Mouse (Mus musculus) kidney, postnatal 14 days (tissue): Measurements from ENCODE around the gene Phldb2.

Experiments used
- DNase-seq: peaks from one replicate; pipeline ENCODE4 v3.0.0; 2022; ENCODE audit warnings: mixed read lengths

Gene Phldb2

DNA sequence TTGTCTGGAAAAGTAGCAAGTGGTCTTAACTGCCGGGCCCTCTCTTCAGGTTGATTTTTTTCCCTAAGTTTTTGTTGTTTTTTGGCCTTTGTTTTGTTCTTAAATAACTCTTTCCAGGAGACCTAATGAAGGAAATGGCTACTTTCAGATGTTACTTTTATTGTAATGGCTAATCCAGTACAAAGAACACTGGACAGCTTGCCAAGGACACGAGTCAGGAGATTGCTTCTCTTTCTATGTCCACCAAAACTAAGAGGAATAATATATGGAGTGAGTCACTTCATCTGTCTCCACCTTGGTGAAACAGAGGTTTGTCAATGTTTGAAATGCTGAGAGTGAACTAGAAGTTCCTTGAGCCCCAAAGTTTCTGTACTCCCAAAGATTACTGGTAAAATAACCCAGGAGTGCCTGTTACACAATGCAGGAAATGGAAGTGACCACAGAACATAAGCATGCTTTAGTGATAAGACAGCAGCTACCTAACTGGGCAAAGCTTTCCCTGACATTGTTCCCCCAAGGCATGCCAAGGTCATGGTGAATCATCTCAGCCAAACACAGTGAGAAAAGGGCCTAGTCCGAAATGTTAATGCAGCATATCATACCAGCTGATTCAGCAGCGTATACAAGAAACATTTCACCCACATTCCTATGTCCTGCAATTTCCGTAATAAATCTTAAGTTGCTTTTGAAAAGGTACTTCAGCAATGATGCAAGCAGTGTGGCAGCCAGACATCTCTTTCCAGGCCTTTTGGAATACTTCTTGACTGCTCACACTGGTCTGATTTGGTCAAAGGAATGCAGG, 115.7 kb downstream of the Phldb2 start:
- DNase-seq, result peak; percentile 39

DNA sequence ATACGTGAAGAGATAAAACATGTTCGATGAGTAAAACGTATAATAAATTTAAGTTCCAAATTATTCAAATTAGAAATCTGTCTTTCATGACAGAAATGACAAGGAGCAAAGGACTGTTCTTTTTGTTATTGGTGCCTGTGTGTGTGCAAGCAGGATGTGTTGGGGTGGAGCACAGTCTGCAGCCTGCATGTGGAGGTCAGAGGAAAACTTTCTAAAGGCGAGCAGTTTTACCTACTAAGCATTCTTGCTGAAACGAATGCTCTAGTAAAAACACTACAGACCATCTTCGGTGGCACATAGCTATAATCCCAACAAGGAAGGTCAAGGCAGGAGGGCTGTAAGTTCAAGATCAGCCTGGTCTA, 120.7 kb downstream of the Phldb2 start:
- DNase-seq, result no peak

DNA sequence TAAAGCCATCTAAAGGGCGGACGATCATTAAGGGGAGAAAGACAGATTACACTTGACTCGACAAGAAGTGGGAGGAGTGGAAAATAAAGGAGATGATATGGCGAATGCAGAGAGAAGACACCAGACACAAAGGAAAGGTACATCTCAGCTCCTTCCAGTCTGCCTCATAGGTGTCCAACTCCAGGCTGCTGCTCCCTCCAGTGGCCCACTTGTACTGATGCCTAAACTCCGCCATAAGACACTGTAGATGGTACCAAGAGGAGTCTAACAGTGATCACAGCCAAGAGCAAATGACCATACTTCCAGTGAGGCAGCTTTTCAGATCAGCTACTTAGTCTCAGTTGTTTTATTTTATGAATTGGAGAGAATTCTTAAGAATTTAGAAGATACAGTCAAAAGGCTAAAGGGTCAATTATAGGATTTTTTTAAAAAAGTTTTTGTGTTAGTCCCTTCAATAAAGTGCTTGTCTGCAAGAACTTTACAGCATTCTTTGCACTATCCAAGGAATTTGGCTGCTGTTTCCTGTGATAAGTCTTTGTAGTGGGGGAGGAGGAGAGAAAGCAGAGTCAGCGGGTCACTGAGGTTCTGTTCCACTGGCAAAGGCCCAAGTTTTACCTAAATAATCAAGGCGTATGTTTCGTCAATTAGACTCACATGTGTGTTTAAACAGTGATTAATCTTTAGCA, 121.2 kb downstream of the Phldb2 start:
- peak; percentile 53 for DNase-seq

DNA sequence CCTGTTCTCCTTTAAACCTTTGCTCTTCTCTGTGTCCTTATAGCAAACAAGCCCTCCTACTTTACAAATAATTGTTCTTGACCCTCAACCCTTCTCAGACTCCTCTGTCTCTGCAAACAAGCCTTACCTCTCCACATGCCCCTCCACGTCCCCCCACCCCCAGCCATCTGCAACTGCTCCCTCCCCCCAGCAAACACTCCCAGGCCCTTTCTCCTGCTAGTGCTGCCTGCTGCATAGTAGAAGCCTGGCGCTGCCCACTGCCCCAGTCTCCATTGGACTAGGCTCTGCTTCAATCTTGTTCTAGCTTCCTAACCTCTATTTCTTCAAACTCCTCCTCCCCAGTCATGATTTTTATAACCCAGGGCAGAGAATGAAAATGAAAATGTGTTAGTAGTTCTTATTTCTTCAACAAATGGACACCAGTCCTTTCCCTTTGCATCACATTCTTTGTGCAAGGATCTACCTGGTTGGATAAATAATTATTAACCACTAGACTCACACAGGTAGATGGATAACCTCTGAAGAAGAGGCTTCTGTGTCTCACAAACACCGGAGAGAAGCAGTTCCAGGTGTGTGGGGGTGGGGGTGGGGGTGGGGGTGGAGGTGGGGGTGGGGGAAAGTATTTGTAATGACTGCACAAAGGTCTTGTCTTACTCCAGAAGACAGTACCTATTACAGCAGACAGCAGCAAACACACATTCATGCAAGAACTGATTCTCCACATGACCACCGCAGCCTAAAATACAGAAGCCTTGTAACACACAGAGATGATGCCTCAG, 122.1 kb downstream of the Phldb2 start:
- DNase-seq, result no peak

DNA sequence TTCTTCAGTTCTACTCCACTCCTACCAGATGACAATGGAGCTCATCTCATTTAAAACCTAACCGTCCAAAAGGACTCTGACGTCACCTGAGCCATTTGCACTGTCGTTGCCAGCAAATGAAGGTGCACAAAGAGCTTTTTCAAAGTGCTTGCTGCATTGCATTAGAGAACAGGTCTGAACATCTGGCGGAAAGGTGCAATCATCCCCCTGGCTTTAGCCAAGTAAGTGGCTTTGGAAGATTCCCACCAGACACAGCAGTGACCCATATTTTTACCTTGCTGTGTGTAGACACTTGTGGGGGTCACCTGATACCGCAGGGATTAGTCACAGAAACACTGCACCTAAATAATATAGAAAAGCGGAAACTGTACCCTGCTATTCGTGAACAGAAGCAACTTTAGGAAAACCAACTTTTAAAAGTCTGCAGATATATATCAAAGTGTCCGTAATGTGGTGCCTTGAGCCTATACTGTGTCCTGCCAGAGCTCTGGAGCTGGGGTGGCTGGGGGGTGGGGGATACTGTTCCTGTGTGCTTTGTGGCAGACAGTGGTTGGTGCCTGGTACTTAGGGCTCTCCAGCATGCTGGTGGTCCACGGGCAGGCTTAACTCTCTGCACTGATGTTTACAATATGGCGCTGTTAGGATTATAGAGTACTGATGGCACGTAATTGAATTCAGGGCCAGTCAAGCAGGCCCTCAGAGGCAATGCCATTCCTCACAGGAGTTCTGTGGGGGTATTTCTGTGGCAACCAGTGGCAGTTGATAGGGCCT, 123.1 kb downstream of the Phldb2 start:
- no peak for DNase-seq

DNA sequence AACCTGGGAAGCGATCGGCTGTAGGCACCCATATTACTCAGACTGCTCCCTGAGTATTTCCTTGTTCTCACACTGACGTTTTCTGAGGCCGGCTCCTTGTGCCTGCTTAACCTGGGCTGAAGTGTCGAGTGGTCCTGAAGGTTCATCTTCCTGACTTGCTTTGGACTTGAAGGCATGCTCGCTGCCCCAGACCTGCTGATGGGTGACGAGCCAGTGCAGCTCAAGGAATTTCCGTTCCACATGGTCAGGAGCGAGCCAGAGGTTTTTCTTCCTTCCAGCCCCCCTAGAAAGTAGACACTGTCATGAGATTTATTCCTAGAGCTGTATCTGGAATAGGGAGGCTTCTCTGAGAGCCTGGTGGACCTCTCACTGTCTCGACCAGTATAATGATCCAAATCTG, 128.1 kb downstream of the Phldb2 start:
- DNase-seq, result no peak

DNA sequence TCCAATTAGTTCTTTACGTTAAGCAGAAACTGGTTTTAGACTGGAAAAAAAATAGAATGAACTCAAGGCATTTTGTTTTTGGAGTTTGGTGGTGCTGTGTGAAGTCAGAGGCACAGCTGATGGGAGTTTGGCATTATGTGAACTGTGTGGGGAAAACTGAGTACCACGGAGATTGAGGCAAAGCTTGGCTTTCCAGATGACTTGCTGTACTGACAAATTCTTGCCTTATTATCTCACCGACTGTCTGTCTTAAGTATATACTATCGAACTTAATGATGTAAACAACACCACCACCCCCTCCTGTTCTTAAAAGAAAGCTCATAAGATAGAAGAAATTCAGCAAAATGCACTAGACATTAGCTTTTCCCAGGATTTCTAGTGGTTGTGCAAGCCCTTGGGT, 129.4 kb downstream of the Phldb2 start:
- no peak for DNase-seq

DNA sequence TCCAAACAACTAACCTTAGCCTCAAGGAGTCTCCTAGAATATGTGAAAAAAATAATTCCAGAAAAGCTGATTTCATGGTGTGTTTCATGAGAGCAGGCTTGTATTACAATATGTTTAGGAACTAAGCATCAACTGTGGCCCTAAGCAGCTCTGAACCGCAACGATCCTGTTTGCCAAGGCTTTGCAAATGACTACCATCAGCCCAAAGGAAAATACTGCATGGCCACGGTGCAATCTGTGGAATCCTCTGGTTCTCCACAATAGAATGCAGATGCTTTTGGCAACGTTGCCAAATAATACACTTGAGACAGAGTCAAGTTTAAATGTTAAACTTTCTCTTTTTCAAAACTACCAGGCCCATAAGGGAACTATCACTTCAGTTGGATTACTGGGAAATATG, 133.5 kb downstream of the Phldb2 start:
- no peak for DNase-seq

DNA sequence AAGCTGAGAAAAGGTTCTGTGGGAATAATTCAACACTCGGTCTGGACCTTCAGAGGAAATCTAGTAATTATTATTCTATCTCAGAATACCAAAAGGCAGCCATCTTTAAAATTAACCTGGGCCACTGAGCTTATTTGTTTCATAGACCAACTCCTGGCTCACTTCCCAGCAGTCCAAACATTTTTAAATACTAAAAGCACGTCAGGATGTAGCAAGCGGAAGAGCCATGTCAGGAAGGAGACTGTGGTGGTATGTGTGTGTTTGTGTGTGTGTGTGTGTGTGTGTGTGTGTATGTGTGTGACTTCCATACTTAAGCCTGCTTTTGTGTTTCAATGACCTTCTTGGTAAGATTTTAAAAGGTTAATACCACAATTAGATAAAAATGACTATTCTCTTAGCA, 135.6 kb downstream of the Phldb2 start:
- peak; percentile 71 for DNase-seq

DNA sequence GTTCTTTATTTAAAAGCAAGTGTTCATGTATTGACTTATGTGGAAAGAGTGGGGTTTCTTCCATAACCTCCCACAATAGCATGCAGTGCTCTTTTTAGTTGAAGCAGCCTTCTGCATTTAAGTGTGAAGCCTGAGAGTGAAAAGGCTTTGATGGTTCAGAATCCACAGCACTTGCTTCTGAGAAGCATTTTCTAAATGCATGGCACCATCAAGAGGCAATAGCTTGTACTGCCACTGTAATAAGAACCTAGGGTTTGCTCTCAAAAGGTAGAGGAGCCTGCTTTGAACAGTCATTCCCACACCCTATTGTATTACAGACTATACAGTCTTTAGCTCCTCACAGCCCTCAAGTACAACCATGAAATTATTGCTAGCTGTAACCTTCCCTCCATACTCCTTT, 136.7 kb downstream of the Phldb2 start:
- no peak for DNase-seq

DNA sequence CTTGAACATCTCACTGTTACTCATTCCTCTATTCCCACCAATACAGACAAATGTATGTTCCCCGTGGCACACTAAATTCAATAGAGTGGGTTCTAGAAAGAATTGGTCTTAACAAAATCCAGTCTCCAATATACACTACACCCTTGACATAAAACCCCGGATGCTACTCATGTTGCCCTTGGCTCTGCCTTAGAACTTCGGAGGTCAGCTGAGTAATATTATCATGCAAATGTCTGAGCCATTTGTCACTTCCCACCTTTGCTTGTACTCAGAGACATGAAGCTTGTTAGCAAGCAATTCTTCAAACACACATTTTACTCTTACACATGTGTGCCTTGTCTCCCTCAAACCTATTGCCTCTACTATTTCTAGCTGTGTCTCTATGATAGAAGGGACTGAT, 138.8 kb downstream of the Phldb2 start:
- DNase-seq, result no peak

DNA sequence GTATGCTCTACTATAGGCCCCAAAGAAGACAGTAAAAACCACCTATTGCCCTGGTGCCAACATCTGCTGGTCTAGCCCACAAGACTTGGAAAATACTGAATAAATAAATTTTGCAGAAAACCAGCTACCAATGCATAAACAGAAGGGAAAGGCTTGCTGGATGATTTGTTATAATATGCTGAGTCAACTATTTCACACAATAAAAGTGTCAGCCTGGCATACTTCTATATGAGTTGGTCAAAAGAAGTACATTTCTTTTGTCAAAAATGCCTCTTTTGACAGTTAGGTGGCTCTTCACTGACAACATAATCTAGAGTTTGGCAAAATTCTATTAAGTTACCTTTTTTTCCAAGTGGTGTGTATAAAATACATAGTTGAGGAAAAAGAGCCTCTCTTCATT, 141.6 kb downstream of the Phldb2 start:
- DNase-seq, result no peak

DNA sequence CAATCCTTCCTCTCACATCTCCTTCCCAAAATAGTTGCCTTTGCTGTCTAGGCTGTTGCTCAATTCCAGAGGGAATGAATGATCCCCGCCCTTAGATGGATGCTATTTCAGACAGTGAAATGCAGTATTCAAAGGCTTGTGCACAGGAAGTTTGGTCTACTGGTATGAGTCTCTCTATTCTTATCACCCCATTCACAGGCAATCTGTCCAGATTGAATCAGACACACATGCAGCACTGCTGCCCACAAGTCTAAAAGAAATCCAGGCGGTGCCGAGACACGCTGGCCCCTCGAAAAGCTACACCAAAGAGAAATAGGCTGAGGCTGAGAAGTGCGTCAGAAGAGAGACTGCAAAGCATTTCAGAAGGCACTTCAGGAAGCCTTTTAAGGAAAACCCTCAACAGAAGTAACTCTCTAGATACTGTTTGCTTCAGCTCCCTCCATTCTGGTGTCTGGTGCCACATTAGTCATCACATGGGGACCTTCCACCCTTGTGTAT, 142.5 kb downstream of the Phldb2 start:
- no peak for DNase-seq

DNA sequence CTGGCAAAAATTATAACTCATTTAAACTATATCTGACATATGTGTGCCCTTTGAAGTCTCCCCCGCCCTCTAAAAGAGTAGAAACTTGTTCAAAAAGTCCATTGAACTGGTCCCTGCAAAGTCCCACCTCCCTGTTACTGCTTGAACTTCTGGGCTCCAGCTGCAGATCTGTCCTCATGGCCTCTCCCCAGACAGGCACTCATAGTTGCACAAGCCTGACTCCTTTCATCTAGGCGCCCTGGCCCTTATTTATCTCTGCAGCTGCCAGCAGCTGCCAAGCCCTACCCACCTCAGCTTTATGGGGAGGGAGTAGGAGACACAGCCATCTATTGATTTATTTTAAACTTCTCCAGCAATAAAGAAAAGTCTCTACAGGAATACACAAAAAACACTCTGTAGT, 143.2 kb downstream of the Phldb2 start:
- DNase-seq, result no peak

DNA sequence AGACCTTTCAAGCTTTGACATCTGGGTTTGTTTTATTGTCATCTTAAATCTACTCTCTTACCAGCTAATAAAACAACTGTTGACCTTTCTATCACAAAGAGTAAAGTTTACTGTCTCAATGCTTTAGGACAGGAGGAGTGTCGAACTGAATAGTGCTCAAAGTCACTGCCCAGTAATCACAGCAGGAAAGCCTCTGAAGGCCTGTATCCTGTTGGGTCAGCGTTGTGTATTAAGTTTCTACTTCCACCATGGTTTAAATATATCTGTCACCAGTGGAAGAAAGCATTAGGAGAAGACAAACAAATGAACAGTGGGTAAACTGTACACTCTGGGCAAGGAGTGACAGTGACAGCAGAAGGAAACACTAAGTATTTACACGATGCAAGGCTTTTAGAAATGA, 148.7 kb downstream of the Phldb2 start:
- DNase-seq, result no peak

DNA sequence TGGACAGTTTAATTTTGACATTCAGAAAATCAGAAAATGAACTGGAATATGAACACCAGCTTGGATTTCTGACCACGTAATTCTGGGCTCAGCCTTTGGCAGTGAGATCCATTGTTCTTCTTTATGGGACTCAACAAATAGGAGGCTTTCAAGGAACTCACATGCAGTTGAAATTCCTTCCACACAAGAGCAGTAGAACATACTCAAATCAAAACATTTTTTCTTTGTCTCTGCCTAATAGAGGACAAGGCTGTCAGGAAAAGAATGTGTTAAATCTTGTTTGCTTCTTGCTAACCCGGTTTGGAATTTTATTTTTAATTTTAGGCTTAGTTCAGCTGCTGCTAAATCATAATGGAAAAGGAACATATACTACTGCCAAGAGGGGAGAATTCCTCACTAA, 153.0 kb downstream of the Phldb2 start:
- no peak for DNase-seq

DNA sequence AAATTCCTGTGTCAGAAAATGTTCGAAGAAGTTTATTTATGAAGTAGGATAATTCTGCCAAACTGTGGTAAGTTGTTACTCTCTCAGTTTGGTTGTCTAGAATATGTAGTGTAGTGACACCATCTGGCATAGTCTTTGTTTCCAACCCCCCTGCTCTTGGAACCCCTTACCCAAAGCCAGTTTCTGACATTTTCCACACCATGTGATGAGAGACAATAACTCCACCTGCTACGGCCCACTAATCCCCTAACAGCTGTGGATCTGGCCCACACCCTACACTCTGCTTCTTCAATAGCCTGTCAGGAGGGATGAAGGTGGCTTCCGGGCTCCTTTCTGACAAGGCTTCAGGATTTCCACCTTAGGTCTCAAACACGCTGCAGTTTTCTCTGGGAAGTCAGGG, 154.2 kb downstream of the Phldb2 start:
- DNase-seq, result no peak

DNA sequence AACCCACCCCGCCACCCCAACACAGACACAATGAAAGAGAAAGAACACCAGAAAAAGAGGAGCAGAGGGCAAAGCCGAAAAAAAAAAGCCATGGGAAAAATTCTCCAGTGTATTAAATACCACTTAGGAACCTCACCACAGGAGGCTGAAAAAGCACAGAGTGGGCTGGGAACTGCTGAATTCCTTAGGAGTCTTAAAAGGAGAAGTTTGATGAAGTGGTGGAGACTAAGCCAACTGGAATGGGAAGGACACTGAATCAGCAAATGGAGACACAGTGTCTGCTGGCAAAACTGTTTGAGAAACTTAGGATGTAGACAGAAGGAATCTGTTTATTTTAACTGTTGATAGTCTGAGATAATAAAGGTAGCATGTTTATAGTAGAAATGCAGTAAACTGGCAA, 154.8 kb downstream of the Phldb2 start:
- DNase-seq, result peak; percentile 14

DNA sequence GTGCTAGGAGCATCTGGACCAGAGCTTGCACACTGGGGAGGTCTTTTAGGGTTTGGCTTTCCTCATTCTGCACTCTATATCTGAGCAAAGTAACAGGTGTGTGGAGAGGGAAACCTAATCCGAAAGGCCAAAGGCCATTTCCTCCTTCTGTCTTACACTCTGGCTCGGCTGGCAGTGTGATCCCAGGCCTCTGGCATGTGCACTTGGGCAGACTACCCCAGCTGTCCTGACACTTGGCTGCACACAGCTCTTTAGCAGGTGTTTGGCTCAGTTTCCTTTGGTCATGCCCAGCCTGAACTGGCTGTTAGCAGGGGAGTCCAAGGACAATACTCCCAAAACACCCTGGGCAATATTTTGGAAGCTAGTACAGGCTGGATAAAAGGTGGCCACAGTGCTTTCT, 156.6 kb downstream of the Phldb2 start:
- DNase-seq, result no peak

DNA sequence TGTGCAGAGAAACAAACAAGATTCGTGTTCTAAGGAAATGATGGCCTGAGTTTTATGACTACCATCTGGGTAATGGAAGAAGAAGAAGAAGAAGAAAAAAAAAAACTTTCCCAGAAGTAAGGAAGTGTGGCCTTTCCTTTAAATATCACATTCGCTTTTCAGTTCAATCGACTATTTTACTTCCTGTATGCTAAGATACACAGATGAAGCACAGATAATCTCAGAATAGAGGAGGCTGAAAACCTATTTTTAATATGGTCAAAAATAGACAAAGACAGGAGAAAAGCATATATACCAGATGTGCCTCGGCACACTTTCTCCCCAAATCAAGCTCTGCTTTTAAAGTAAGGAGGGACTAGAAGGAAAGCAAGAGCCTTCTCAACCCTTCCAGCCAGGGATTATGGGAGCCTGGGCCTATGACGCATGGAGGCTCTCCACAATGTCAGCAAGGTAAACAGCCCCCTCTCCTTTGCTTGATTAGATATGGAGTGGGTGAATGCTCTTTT, 158.2 kb downstream of the Phldb2 start:
- no peak for DNase-seq

DNA sequence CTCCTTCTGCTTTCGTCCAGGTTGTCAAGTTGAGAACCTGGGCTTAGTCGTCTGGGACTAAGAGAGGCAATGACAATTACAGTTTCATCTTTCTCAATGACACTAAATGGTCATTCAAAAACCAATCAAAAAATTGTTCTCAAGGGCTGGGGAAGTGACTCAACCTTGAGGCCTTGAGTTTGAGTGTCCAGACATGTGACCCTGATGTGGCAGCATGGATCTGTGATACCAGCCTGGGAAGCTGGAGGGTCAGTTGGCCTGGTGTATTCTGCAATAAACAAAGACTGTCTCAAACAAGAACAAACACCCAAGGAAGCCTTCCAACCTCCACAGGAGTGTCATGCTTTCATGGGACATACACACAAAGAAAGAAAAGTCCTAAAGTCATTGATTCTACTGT, 160.6 kb downstream of the Phldb2 start:
- no peak for DNase-seq

DNA sequence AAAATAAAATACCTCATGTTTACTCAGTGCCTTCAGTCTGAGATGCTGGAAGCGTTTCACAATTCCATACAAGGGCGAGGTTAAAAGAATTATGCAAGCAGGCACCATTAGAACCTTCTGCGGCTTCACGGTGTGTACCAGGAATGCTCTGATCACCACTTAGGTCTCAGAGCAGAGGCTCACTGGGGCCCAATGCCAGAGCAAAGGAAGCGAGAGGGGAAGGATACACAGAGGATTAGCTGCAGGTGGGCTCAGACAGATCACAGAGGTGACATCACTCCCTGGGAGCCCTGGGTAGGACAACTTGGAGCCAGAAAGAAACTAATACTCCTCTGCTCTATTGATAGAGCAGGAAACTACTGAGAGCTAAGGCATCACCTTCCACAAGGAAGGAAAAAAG, 162.1 kb downstream of the Phldb2 start:
- DNase-seq, result no peak

DNA sequence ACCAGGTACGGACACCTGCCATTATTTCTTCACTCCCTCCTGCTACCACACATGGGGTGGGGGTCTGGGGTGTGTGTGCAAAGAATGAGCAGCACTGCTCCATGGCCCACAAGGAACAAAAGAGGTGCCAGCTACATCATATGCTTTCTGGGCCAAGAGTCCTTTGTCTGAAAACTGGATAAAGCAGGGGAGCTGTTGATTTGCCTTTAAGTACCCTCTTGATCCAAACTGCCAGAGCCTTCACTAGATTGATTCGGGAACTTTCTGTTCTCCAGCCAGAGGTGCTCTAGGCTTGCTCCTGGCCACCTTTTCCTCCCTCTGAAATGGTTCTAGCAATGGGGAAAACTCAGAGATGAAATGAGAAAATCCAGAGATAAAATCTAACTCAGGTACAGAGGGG, 164.1 kb downstream of the Phldb2 start:
- DNase-seq, result no peak
